ENCODE assay signal across 11 mouse cellular contexts in the genomic region with DNA sequence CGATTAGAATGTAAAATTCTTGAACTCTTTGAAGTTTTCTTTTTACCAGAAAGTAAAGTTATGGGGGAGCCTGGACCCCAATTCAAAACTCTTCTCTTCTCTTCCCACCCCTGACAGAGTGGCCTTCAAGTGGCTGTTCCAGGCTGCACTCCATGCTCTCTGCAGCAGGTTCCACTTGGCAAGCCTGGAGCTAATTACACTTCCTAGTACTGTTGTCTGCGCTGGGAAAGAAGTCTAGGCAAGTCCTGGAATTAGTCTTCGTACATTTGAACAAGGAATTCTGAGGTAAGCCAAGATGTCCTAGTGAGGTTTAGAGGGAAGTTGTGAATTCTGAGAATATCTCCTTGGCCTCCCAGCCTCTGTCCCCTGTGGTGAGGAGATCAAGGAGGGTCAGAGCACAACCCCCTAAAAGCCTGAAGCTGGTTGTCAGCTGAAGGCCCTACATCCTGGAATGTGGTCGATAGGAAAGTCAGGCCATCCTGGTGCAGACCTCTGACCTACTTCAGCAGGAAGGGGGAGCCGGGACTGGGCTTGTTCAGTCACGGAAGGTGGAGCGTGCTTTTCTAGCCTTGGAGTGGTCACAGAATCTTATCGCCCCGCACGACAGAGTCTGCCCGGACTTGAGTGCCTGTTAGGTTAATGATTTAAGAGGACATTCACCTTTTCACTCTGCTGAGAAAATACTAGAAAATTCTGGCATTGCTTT. TPM values are rescaled to one million over a fixed set of nuclear protein-coding genes. Genes with fewer than 3 reads are reported as not detected.
A peak's percentile ranks its signal among the peaks of the same experiment; 100 is the strongest.
DNase-seq lines count a peak whose midpoint lies in the region; ATAC-seq lines count a peak whose summit lies in the region.
"Had no signal": no experiment of that assay in that cellular context is flagged by ENCODE, and none has a peak within 500 bp of the region (broad histone marks: within the 10 kb centered on the region; RNA-seq: fewer than 3 reads in every experiment).

No protein-coding gene starts in this region.

- H3K27me3 ChIP-seq in intestine, embryonic 15.5 days (replicated peaks), result no peaks in the 10 kb centered on the region
- H3K27me3 ChIP-seq in liver, embryonic 13.5 days, result no peaks in the 10 kb centered on the region
- no peaks in the 10 kb centered on the region; the same call in 1 of the 2 replicates for H3K27me3 ChIP-seq in forebrain, embryonic 15.5 days
- H3K27me3 ChIP-seq: Patski had no signal

- no peak overlapping the region for H3K4me3 ChIP-seq in intestine, embryonic 15.5 days (replicated peaks)
- no peak overlapping the region for H3K4me3 ChIP-seq in liver, embryonic 13.5 days (replicated peaks)
- no peak overlapping the region for H3K4me3 ChIP-seq in forebrain, embryonic 15.5 days
- H3K4me3 ChIP-seq: erythroblast, embryonic 14.5 days had no signal

- DNase-seq in adrenal gland, adult 8-10 months, result peak; percentile 45
- peak; percentile 58 for DNase-seq in embryo, embryonic 11 days
- DNase-seq in liver, embryonic 13.5 days, result no peak
- DNase-seq in thymus, postnatal 25 days, result no peak
- DNase-seq in cerebellum, postnatal 36 days, result no peak
- DNase-seq: midbrain, embryonic 14.5 days had no signal

- H3K4me2 ChIP-seq in intestine, embryonic 15.5 days (replicated peaks), result 0 out of 2 replicates have a peak overlapping the region, but pooled peaks have one; percentile 19
- no peak overlapping the region for H3K4me2 ChIP-seq in liver, embryonic 13.5 days
- no peak overlapping the region for H3K4me2 ChIP-seq in forebrain, embryonic 15.5 days (replicated peaks)

- peak; percentile 85 for ATAC-seq in intestine, embryonic 15.5 days
- ATAC-seq in liver, embryonic 13.5 days (ENCODE audit: low read depth), result 0 out of 2 replicates have a peak, but pooled peaks have one; percentile 29
- ATAC-seq in megakaryocyte-erythroid progenitor cell, adult 5-6 weeks (replicated peaks; ENCODE audit: low FRiP score, low TSS enrichment, poor library complexity, severe bottlenecking), result no peak
- no peak for ATAC-seq in forebrain, embryonic 15.5 days (replicated peaks)
- ATAC-seq: Patski had no signal

- peak overlapping the region; percentile 28; the same call in 1 of the 2 replicates for H3K9ac ChIP-seq in intestine, embryonic 15.5 days
- no peak overlapping the region; the same call in 1 of the 2 replicates for H3K9ac ChIP-seq in liver, embryonic 13.5 days
- no peak overlapping the region for H3K9ac ChIP-seq in forebrain, embryonic 15.5 days (replicated peaks)

- 30% methylated on average over 11 of the region's 11 CpGs for WGBS in intestine, embryonic 15.5 days
- 19% methylated on average over 11 of the region's 11 CpGs for WGBS in liver, embryonic 13.5 days (ENCODE audit: insufficient replicate concordance)
- 66% methylated on average over 11 of the region's 11 CpGs for WGBS in forebrain, embryonic 15.5 days

- H3K27ac ChIP-seq in intestine, embryonic 15.5 days, result peak overlapping the region; percentile 90
- peak overlapping the region; percentile 30 for H3K27ac ChIP-seq in liver, embryonic 13.5 days
- H3K27ac ChIP-seq in forebrain, embryonic 15.5 days (replicated peaks), result no peak overlapping the region

- peaks cover 24% of the 10 kb centered on the region; the same call in 1 of the 2 replicates for H3K4me1 ChIP-seq in intestine, embryonic 15.5 days (replicated peaks)
- peaks cover 61% of the 10 kb centered on the region for H3K4me1 ChIP-seq in liver, embryonic 13.5 days (replicated peaks)
- H3K4me1 ChIP-seq in forebrain, embryonic 15.5 days, result peaks cover 13% of the 10 kb centered on the region

- no peaks in the 10 kb centered on the region for H3K36me3 ChIP-seq in intestine, embryonic 15.5 days
- H3K36me3 ChIP-seq in liver, embryonic 13.5 days, result no peaks in the 10 kb centered on the region
- no peaks in the 10 kb centered on the region for H3K36me3 ChIP-seq in forebrain, embryonic 15.5 days

- no peaks in the 10 kb centered on the region for H3K9me3 ChIP-seq in intestine, embryonic 15.5 days
- no peaks in the 10 kb centered on the region for H3K9me3 ChIP-seq in liver, embryonic 13.5 days (replicated peaks)
- H3K9me3 ChIP-seq in forebrain, embryonic 15.5 days, result no peaks in the 10 kb centered on the region

RNA-seq across cellular contexts. Expression of gene Agps, which starts 59.6 kb away (rescaled TPM):
- total RNA-seq in adrenal gland, adult 8-10 months (2022), result 10 to 100 TPM; 36.7 to 39.1 (median 39.1) TPM
- polyA plus RNA-seq in intestine, embryonic 15.5 days (2015; fragmentation: Nextera tagmentation; extraction: Ambion mirVana), result 29.3 and 32.9 TPM in 2 replicates
- 14.3 and 18.2 TPM in 2 replicates for polyA plus RNA-seq in liver, embryonic 13.5 days (2015; fragmentation: Nextera tagmentation; extraction: Ambion mirVana)
- total RNA-seq in megakaryocyte-erythroid progenitor cell, adult 5-6 weeks (2014; fragmentation: Nextera tagmentation), result 27.6 and 32.8 TPM in 2 replicates
- total RNA-seq in megakaryocyte-erythroid progenitor cell, adult 5-6 weeks (2017), result 24.3 and 34.3 TPM in 2 replicates
- polyA plus RNA-seq in forebrain, embryonic 15.5 days (2015; fragmentation: Nextera tagmentation; extraction: Ambion mirVana), result 25.2 and 25.8 TPM in 2 replicates

Comparison
In these comparisons a context has a peak if more than half of its experiments do, and no peak if none do; other contexts are left out.
1. DNase-seq: peak in adrenal gland, adult 8-10 months (single experiment) and embryo, embryonic 11 days (single experiment); none in liver, embryonic 13.5 days (single experiment), thymus, postnatal 25 days (single experiment) and cerebellum, postnatal 36 days (0 of 2).
2. ATAC-seq: peak in intestine, embryonic 15.5 days (single experiment) and liver, embryonic 13.5 days (single experiment); none in megakaryocyte-erythroid progenitor cell, adult 5-6 weeks (single experiment) and forebrain, embryonic 15.5 days (single experiment).